Mouse (Mus musculus): ENCODE measurements around the gene Smg6.

Gene Smg6

GRCm38 (mm10) chr11:75192336-75193214 lies 267.0 kb downstream of the Smg6 start:
- DNase-seq (ENCODE audit: low read depth): peak; percentile 87

- DNase-seq (ENCODE audit: low read depth): peak; percentile 88
These were observed 267.8 kb downstream of the Smg6 start, which contains the start of gene Rtn4rl1 for GRCm38 (mm10) chr11:75193256-75194071. Rtn4rl1 (plus strand) TSS chr11:75193783.

- DNase-seq (ENCODE audit: low read depth): peak; percentile 58
These were observed 268.7 kb downstream of the Smg6 start for GRCm38 (mm10) chr11:75194121-75194849.

- DNase-seq (ENCODE audit: low read depth): peak; percentile 87
These were observed 269.3 kb downstream of the Smg6 start for GRCm38 (mm10) chr11:75194850-75195461.

GRCm38 (mm10) chr11:75196131-75196530 lies 270.5 kb downstream of the Smg6 start:
- no peak for DNase-seq (ENCODE audit: low read depth)

- peak; percentile 70 for DNase-seq (ENCODE audit: low read depth)
These were observed 272.3 kb downstream of the Smg6 start for GRCm38 (mm10) chr11:75197956-75198355.

- no peak for DNase-seq (ENCODE audit: low read depth)
These were observed 273.2 kb downstream of the Smg6 start for GRCm38 (mm10) chr11:75198792-75199191.

GRCm38 (mm10) chr11:75199951-75200350 lies 274.3 kb downstream of the Smg6 start:
- peak; percentile 56 for DNase-seq (ENCODE audit: low read depth)

- no peak for DNase-seq (ENCODE audit: low read depth)
These were observed 275.3 kb downstream of the Smg6 start for GRCm38 (mm10) chr11:75200935-75201334.

GRCm38 (mm10) chr11:75201721-75202120 lies 276.1 kb downstream of the Smg6 start:
- DNase-seq (ENCODE audit: low read depth): no peak

GRCm38 (mm10) chr11:75203926-75204325 lies 278.3 kb downstream of the Smg6 start:
- DNase-seq (ENCODE audit: low read depth): no peak

GRCm38 (mm10) chr11:75204472-75204871 lies 278.8 kb downstream of the Smg6 start:
- no peak for DNase-seq (ENCODE audit: low read depth)

- DNase-seq (ENCODE audit: low read depth): no peak
These were observed 280.7 kb downstream of the Smg6 start for GRCm38 (mm10) chr11:75206347-75206746.

GRCm38 (mm10) chr11:75209363-75209762 lies 283.7 kb downstream of the Smg6 start:
- no peak for DNase-seq (ENCODE audit: low read depth)

GRCm38 (mm10) chr11:75210093-75210492 lies 284.5 kb downstream of the Smg6 start:
- no peak for DNase-seq (ENCODE audit: low read depth)

- no peak for DNase-seq (ENCODE audit: low read depth)
These were observed 285.1 kb downstream of the Smg6 start for GRCm38 (mm10) chr11:75210755-75211154.

- DNase-seq (ENCODE audit: low read depth): no peak
These were observed 286.5 kb downstream of the Smg6 start for GRCm38 (mm10) chr11:75212031-75212667.

- DNase-seq (ENCODE audit: low read depth): no peak
These were observed 287.3 kb downstream of the Smg6 start for GRCm38 (mm10) chr11:75212876-75213275.

GRCm38 (mm10) chr11:75213372-75214080 lies 287.9 kb downstream of the Smg6 start:
- DNase-seq (ENCODE audit: low read depth): no peak
